Comparison of ENCODE assay signal across 8 mouse cellular contexts in the genomic region with DNA sequence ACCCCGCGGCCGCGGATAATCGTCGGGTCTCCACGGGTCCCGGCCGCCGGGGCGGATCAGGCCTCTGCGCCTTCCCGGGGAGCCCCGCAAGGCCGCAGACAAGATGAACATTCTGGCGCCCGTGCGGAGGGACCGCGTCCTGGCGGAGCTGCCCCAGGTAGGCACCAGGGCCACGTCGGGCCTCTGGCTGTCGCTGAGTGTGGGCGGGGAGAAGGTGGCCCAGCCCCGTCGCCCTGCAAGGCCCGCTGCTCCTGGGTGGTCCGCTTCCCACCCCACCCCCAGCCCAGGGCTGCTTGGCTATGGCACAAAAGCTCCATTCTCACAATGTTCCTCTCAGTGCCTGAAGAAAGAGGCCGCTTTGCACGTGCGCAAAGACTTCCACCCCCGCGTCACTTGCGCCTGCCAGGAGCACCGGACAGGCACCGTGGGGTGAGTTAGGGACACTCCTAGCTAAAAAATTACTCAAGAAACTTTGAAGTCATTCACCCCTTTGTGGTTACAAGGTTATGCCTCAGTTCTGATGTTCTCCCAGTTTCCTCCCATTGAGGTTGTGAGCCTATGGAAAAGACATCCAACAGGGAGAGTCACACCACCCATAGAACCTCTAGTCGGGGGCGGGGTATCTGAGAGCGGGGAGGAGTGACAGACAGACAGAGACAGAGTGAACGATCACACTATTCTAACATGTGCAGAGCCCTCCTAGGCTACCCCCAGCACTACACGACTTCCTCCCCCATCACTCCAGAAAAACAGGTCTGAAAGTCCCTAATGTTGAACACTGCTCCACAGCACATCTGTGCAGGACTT. TPM values are rescaled to one million over a fixed set of nuclear protein-coding genes. Genes with fewer than 3 reads are reported as not detected.
DNase-seq lines count a peak whose midpoint lies in the region; ATAC-seq and TF ChIP-seq lines count a peak whose summit lies in the region.

No protein-coding gene starts in this region.

- TF ChIP-seq CTCF in heart, adult 2 months (IDR thresholded peaks at IDR 0.05) = no peak
- TF ChIP-seq CTCF in stomach, postnatal 0 days (IDR thresholded peaks at IDR 0.05; ENCODE audit: low read depth) = no peak

- no peak for TF ChIP-seq EP300 in heart, adult 2 months (IDR thresholded peaks at IDR 0.05; ENCODE audit: insufficient read depth, low read depth, low read length)
- no peak for TF ChIP-seq EP300 in stomach, postnatal 0 days (optimal IDR thresholded peaks at IDR 0.05)

- H3K9me3 ChIP-seq in erythroblast, embryonic 14.5 days (ENCODE audit: control insufficient read depth, low read length) = peaks cover 15% of the 10 kb centered on the region
- no peaks in the 10 kb centered on the region for H3K9me3 ChIP-seq in embryonic facial prominence, embryonic 11.5 days (replicated peaks; ENCODE audit: control insufficient read depth, low read length)
- no peaks in the 10 kb centered on the region for H3K9me3 ChIP-seq in limb, embryonic 14.5 days (ENCODE audit: control insufficient read depth, low read length)
- no peaks in the 10 kb centered on the region for H3K9me3 ChIP-seq in midbrain, embryonic 15.5 days
- no peaks in the 10 kb centered on the region for H3K9me3 ChIP-seq in stomach, postnatal 0 days (ENCODE audit: control insufficient read depth, low read length)

- peak overlapping the region; percentile 52 for H3K4me3 ChIP-seq in erythroblast, embryonic 14.5 days (replicated peaks)
- peak overlapping the region; percentile 79 for H3K4me3 ChIP-seq in embryonic facial prominence, embryonic 11.5 days (ENCODE audit: low read depth, low read length)
- H3K4me3 ChIP-seq in heart, adult 2 months = peak overlapping the region; percentile 73
- peak overlapping the region; percentile 84 for H3K4me3 ChIP-seq in limb, embryonic 14.5 days (replicated peaks; ENCODE audit: low read length)
- H3K4me3 ChIP-seq in midbrain, embryonic 15.5 days = peak overlapping the region; percentile 69
- peak overlapping the region; percentile 72 for H3K4me3 ChIP-seq in stomach, postnatal 0 days (ENCODE audit: low read depth, low read length)

- H3K4me1 ChIP-seq in erythroblast, embryonic 14.5 days (ENCODE audit: control insufficient read depth) = peaks cover 21% of the 10 kb centered on the region
- H3K4me1 ChIP-seq in embryonic facial prominence, embryonic 11.5 days (ENCODE audit: control insufficient read depth, insufficient read depth, low read length) = no peaks in the 10 kb centered on the region; the same call in 1 of the 2 replicates
- H3K4me1 ChIP-seq in heart, adult 2 months (ENCODE audit: control insufficient read depth, insufficient read depth, low read length) = 0 out of 2 replicates have a peak, but pooled peaks cover 1% of the 10 kb centered on the region
- H3K4me1 ChIP-seq in limb, embryonic 14.5 days (ENCODE audit: control insufficient read depth, insufficient read depth, low read length) = peaks cover 12% of the 10 kb centered on the region
- H3K4me1 ChIP-seq in midbrain, embryonic 15.5 days = peaks cover 21% of the 10 kb centered on the region
- H3K4me1 ChIP-seq in stomach, postnatal 0 days (replicated peaks; ENCODE audit: control insufficient read depth, insufficient read depth) = no peaks in the 10 kb centered on the region

- DNase-seq in embryonic facial prominence, embryonic 11.5 days (ENCODE audit: low spot score) = peak; percentile 96
- peak; percentile 54 to 66 for DNase-seq in heart, adult 2 months
- peak; percentile 75 for DNase-seq in kidney, adult 18-20 months
- DNase-seq in limb, embryonic 14.5 days (ENCODE audit: low spot score) = peak; percentile 89
- peak; percentile 75 for DNase-seq in stomach, postnatal 0 days (ENCODE audit: low spot score)

- ATAC-seq in erythroblast, adult 5-6 weeks (replicated peaks; ENCODE audit: low FRiP score, poor library complexity, severe bottlenecking) = no peak
- ATAC-seq in embryonic facial prominence, embryonic 11.5 days (replicated peaks; ENCODE audit: insufficient number of reproducible peaks, low FRiP score, low TSS enrichment, low read depth) = peak; percentile 61
- ATAC-seq in limb, embryonic 14.5 days (ENCODE audit: low FRiP score, low read depth) = peak; percentile 76
- peak; percentile 80 for ATAC-seq in midbrain, embryonic 15.5 days (replicated peaks)
- peak; percentile 65 for ATAC-seq in stomach, postnatal 0 days (ENCODE audit: low FRiP score, low TSS enrichment)

- peaks cover 80% of the 10 kb centered on the region for H3K27me3 ChIP-seq in erythroblast, embryonic 14.5 days (ENCODE audit: control insufficient read depth)
- no peaks in the 10 kb centered on the region for H3K27me3 ChIP-seq in embryonic facial prominence, embryonic 11.5 days (ENCODE audit: control insufficient read depth, insufficient read depth, low read length)
- H3K27me3 ChIP-seq in heart, adult 2 months (ENCODE audit: control insufficient read depth, insufficient read depth, low read length) = no peaks in the 10 kb centered on the region
- H3K27me3 ChIP-seq in limb, embryonic 14.5 days (ENCODE audit: control insufficient read depth, insufficient read depth, low read length) = no peaks in the 10 kb centered on the region
- no peaks in the 10 kb centered on the region for H3K27me3 ChIP-seq in midbrain, embryonic 15.5 days (replicated peaks)
- H3K27me3 ChIP-seq in stomach, postnatal 0 days (ENCODE audit: control insufficient read depth, insufficient read depth, low read length) = no peaks in the 10 kb centered on the region

- WGBS in embryonic facial prominence, embryonic 11.5 days = under 1% methylated on average over 42 of the region's 42 CpGs
- WGBS in heart, adult 2 months = 4% methylated on average over 42 of the region's 42 CpGs
- WGBS in limb, embryonic 14.5 days = under 1% methylated on average over 33 of the region's 42 CpGs
- under 1% methylated on average over 42 of the region's 42 CpGs for whole genome bisulfite sequencing in midbrain, embryonic 15.5 days
- under 1% methylated on average over 42 of the region's 42 CpGs for WGBS in stomach, postnatal 0 days

- TF ChIP-seq POLR2A in heart, adult 2 months (IDR thresholded peaks at IDR 0.05; ENCODE audit: insufficient read depth, low read depth, low read length) = no peak
- TF ChIP-seq POLR2A in limb, embryonic 14.5 days (IDR thresholded peaks at IDR 0.05; ENCODE audit: borderline replicate concordance, extremely low read depth, insufficient read depth, insufficient read length) = peak; percentile 89

- no peaks in the 10 kb centered on the region; the same call in 1 of the 2 replicates for H3K36me3 ChIP-seq in erythroblast, embryonic 14.5 days (ENCODE audit: control insufficient read depth)
- peaks cover 3% of the 10 kb centered on the region; the same call in 1 of the 2 replicates for H3K36me3 ChIP-seq in embryonic facial prominence, embryonic 11.5 days (replicated peaks; ENCODE audit: control insufficient read depth, insufficient read depth, low read depth, low read length)
- H3K36me3 ChIP-seq in heart, adult 2 months (ENCODE audit: control insufficient read depth, insufficient read depth, low read length) = no peaks in the 10 kb centered on the region
- peaks cover 34% of the 10 kb centered on the region for H3K36me3 ChIP-seq in limb, embryonic 14.5 days (ENCODE audit: control insufficient read depth, insufficient read depth, low read length)
- peaks cover 17% of the 10 kb centered on the region for H3K36me3 ChIP-seq in midbrain, embryonic 15.5 days (replicated peaks)
- peaks cover 7% of the 10 kb centered on the region for H3K36me3 ChIP-seq in stomach, postnatal 0 days (ENCODE audit: control insufficient read depth, insufficient read depth, low read length)

- no peaks in the 10 kb centered on the region for H3K79me2 ChIP-seq in heart, adult 2 months (replicated peaks; ENCODE audit: control insufficient read depth, insufficient read depth, low read length)

- H3K27ac ChIP-seq in embryonic facial prominence, embryonic 11.5 days (replicated peaks; ENCODE audit: low read depth, low read length) = peak overlapping the region; percentile 99
- peak overlapping the region; percentile 64 for H3K27ac ChIP-seq in heart, adult 2 months
- peak overlapping the region; percentile 99 for H3K27ac ChIP-seq in limb, embryonic 14.5 days (replicated peaks; ENCODE audit: low read depth, low read length)
- H3K27ac ChIP-seq in midbrain, embryonic 15.5 days = peak overlapping the region; percentile 91
- H3K27ac ChIP-seq in stomach, postnatal 0 days (replicated peaks) = peak overlapping the region; percentile 96

- peak overlapping the region; percentile 76 for H3K4me2 ChIP-seq in embryonic facial prominence, embryonic 11.5 days (ENCODE audit: low read depth, low read length)
- peak overlapping the region; percentile 73 for H3K4me2 ChIP-seq in limb, embryonic 14.5 days (replicated peaks; ENCODE audit: low read depth, low read length, severe bottlenecking)
- H3K4me2 ChIP-seq in midbrain, embryonic 15.5 days = peak overlapping the region; percentile 68
- peak overlapping the region; percentile 88 for H3K4me2 ChIP-seq in stomach, postnatal 0 days (replicated peaks; ENCODE audit: low read depth)

- H3K9ac ChIP-seq in embryonic facial prominence, embryonic 11.5 days (replicated peaks; ENCODE audit: low read length) = peak overlapping the region; percentile 93
- peak overlapping the region; percentile 78 for H3K9ac ChIP-seq in heart, adult 2 months (ENCODE audit: low read depth, low read length)
- H3K9ac ChIP-seq in limb, embryonic 14.5 days (ENCODE audit: low read depth, low read length, severe bottlenecking) = peak overlapping the region; percentile 91
- peak overlapping the region; percentile 82 for H3K9ac ChIP-seq in midbrain, embryonic 15.5 days
- peak overlapping the region; percentile 82 for H3K9ac ChIP-seq in stomach, postnatal 0 days (ENCODE audit: low read length)

- intact Hi-C loops in heart, adult 2 months (cut with DNase I) = no loop called here

RNA-seq across cellular contexts. Expression of a gene that starts 1.2 kb away (rescaled TPM):
- 0.13 and 0.26 TPM in 2 replicates for polyA plus RNA-seq in erythroblast, embryonic 14.5 days (2012)
- 7.9 TPM in 1 of 2 replicates, not detected in the other for total RNA-seq in erythroblast, adult 5-6 weeks (2015; ENCODE audit: low replicate concordance)
- 1.3 and 9.9 TPM in 2 replicates for total RNA-seq in erythroblast, adult 5-6 weeks (2017; ENCODE audit: low replicate concordance)
- 139 and 140 TPM in 2 replicates for polyA plus RNA-seq in embryonic facial prominence, embryonic 11.5 days (2014; fragmentation: Nextera tagmentation; extraction: Ambion mirVana)
- total RNA-seq in heart, adult 2 months (2021) = 1 to 10 TPM; 8.2 to 9.8 TPM
- 17.2 and 17.5 TPM in 2 replicates for polyA plus RNA-seq in heart, adult 2 months (2012; rRNA removed)
- 163 and 228 TPM in 2 replicates for polyA plus RNA-seq in limb, embryonic 14.5 days (2012; rRNA removed)
- polyA plus RNA-seq in limb, embryonic 14.5 days (2014; fragmentation: Nextera tagmentation; extraction: Ambion mirVana) = 171 and 181 TPM in 2 replicates
- polyA plus RNA-seq in midbrain, embryonic 15.5 days (2015; fragmentation: Nextera tagmentation; extraction: Ambion mirVana) = 56.3 and 61.5 TPM in 2 replicates
- 59.0 and 61.4 TPM in 2 replicates for polyA plus RNA-seq in stomach, postnatal 0 days (2015; fragmentation: Nextera tagmentation; extraction: Ambion mirVana)

RNA-seq across cellular contexts. Expression of a gene that starts 3.8 kb away (rescaled TPM):
- not detected in 2 replicates for polyA plus RNA-seq in erythroblast, embryonic 14.5 days (2012)
- 1.5 TPM in 1 of 2 replicates, not detected in the other for total RNA-seq in erythroblast, adult 5-6 weeks (2015; ENCODE audit: low replicate concordance)
- not detected in 2 replicates for total RNA-seq in erythroblast, adult 5-6 weeks (2017; ENCODE audit: low replicate concordance)
- 1.2 and 1.7 TPM in 2 replicates for polyA plus RNA-seq in embryonic facial prominence, embryonic 11.5 days (2014; fragmentation: Nextera tagmentation; extraction: Ambion mirVana)
- total RNA-seq in heart, adult 2 months (2021) = under 1 TPM; 0.70 to 0.75 TPM
- 0.26 and 0.80 TPM in 2 replicates for polyA plus RNA-seq in heart, adult 2 months (2012; rRNA removed)
- 1.7 and 1.9 TPM in 2 replicates for polyA plus RNA-seq in limb, embryonic 14.5 days (2012; rRNA removed)
- 2.1 and 3.2 TPM in 2 replicates for polyA plus RNA-seq in limb, embryonic 14.5 days (2014; fragmentation: Nextera tagmentation; extraction: Ambion mirVana)
- polyA plus RNA-seq in midbrain, embryonic 15.5 days (2015; fragmentation: Nextera tagmentation; extraction: Ambion mirVana) = 1.7 and 2.2 TPM in 2 replicates
- polyA plus RNA-seq in stomach, postnatal 0 days (2015; fragmentation: Nextera tagmentation; extraction: Ambion mirVana) = 0.98 and 1.0 TPM in 2 replicates

RNA-seq across cellular contexts. Expression of a gene that starts 6.1 kb away (rescaled TPM):
- polyA plus RNA-seq in erythroblast, embryonic 14.5 days (2012) = 168 and 429 TPM in 2 replicates
- total RNA-seq in erythroblast, adult 5-6 weeks (2015; ENCODE audit: low replicate concordance) = 792 and 815 TPM in 2 replicates
- total RNA-seq in erythroblast, adult 5-6 weeks (2017; ENCODE audit: low replicate concordance) = 585 and 685 TPM in 2 replicates
- polyA plus RNA-seq in embryonic facial prominence, embryonic 11.5 days (2014; fragmentation: Nextera tagmentation; extraction: Ambion mirVana) = 1,340 and 1,370 TPM in 2 replicates
- 100 to 1,000 TPM; 801 to 911 TPM for total RNA-seq in heart, adult 2 months (2021)
- polyA plus RNA-seq in heart, adult 2 months (2012; rRNA removed) = 155 and 253 TPM in 2 replicates
- 1,666 and 3,231 TPM in 2 replicates for polyA plus RNA-seq in limb, embryonic 14.5 days (2012; rRNA removed)
- polyA plus RNA-seq in limb, embryonic 14.5 days (2014; fragmentation: Nextera tagmentation; extraction: Ambion mirVana) = 1,710 and 1,819 TPM in 2 replicates
- polyA plus RNA-seq in midbrain, embryonic 15.5 days (2015; fragmentation: Nextera tagmentation; extraction: Ambion mirVana) = 695 and 703 TPM in 2 replicates
- polyA plus RNA-seq in stomach, postnatal 0 days (2015; fragmentation: Nextera tagmentation; extraction: Ambion mirVana) = 1,145 and 1,168 TPM in 2 replicates

RNA-seq across cellular contexts. Expression of a gene that starts 12.9 kb away (rescaled TPM):
- 91.9 and 97.7 TPM in 2 replicates for polyA plus RNA-seq in erythroblast, embryonic 14.5 days (2012)
- total RNA-seq in erythroblast, adult 5-6 weeks (2015; ENCODE audit: low replicate concordance) = 69.0 and 77.1 TPM in 2 replicates
- total RNA-seq in erythroblast, adult 5-6 weeks (2017; ENCODE audit: low replicate concordance) = 96.9 and 181 TPM in 2 replicates
- polyA plus RNA-seq in embryonic facial prominence, embryonic 11.5 days (2014; fragmentation: Nextera tagmentation; extraction: Ambion mirVana) = 8.9 and 10.9 TPM in 2 replicates
- 1 to 10 TPM; 5.4 to 5.7 TPM for total RNA-seq in heart, adult 2 months (2021)
- 15.7 and 17.3 TPM in 2 replicates for polyA plus RNA-seq in heart, adult 2 months (2012; rRNA removed)
- 43.3 and 48.4 TPM in 2 replicates for polyA plus RNA-seq in limb, embryonic 14.5 days (2012; rRNA removed)
- polyA plus RNA-seq in limb, embryonic 14.5 days (2014; fragmentation: Nextera tagmentation; extraction: Ambion mirVana) = 19.4 and 21.4 TPM in 2 replicates
- 7.4 and 7.6 TPM in 2 replicates for polyA plus RNA-seq in midbrain, embryonic 15.5 days (2015; fragmentation: Nextera tagmentation; extraction: Ambion mirVana)
- polyA plus RNA-seq in stomach, postnatal 0 days (2015; fragmentation: Nextera tagmentation; extraction: Ambion mirVana) = 41.3 and 45.6 TPM in 2 replicates

RNA-seq across cellular contexts. Expression of a gene that starts 13.0 kb away (rescaled TPM):
- polyA plus RNA-seq in erythroblast, embryonic 14.5 days (2012) = 1.7 and 2.0 TPM in 2 replicates
- 9.6 and 12.1 TPM in 2 replicates for total RNA-seq in erythroblast, adult 5-6 weeks (2015; ENCODE audit: low replicate concordance)
- total RNA-seq in erythroblast, adult 5-6 weeks (2017; ENCODE audit: low replicate concordance) = 5.7 and 16.7 TPM in 2 replicates
- polyA plus RNA-seq in embryonic facial prominence, embryonic 11.5 days (2014; fragmentation: Nextera tagmentation; extraction: Ambion mirVana) = 8.6 and 8.9 TPM in 2 replicates
- 1 to 10 TPM; 1.6 to 2.5 TPM for total RNA-seq in heart, adult 2 months (2021)
- polyA plus RNA-seq in heart, adult 2 months (2012; rRNA removed) = 7.0 and 7.6 TPM in 2 replicates
- 38.3 and 46.4 TPM in 2 replicates for polyA plus RNA-seq in limb, embryonic 14.5 days (2012; rRNA removed)
- 11.9 and 17.2 TPM in 2 replicates for polyA plus RNA-seq in limb, embryonic 14.5 days (2014; fragmentation: Nextera tagmentation; extraction: Ambion mirVana)
- polyA plus RNA-seq in midbrain, embryonic 15.5 days (2015; fragmentation: Nextera tagmentation; extraction: Ambion mirVana) = 6.5 and 7.3 TPM in 2 replicates
- 6.4 and 7.4 TPM in 2 replicates for polyA plus RNA-seq in stomach, postnatal 0 days (2015; fragmentation: Nextera tagmentation; extraction: Ambion mirVana)

Comparison
In these comparisons a context has a peak if more than half of its experiments do, and no peak if none do; other contexts are left out.
1. RNA of a gene that starts 1.2 kb away (polyA plus RNA-seq): 163 to 228 TPM in limb, embryonic 14.5 days, 139 to 140 TPM in embryonic facial prominence, embryonic 11.5 days, 59.0 to 61.4 TPM in stomach, postnatal 0 days, 56.3 to 61.5 TPM in midbrain, embryonic 15.5 days and 17.2 to 17.5 TPM in heart, adult 2 months; 0.13 to 0.26 TPM in erythroblast, embryonic 14.5 days; every median in the first group is over 10 times any median in the second.
2. Peak in every context shown above with its lines, with median percentiles within 50 percentile points of each other: H3K4me3 ChIP-seq, DNase-seq, H3K27ac ChIP-seq, H3K4me2 ChIP-seq and H3K9ac ChIP-seq.